Mouse (Mus musculus): Measurements from ENCODE around the gene Hipk1.

DNA sequence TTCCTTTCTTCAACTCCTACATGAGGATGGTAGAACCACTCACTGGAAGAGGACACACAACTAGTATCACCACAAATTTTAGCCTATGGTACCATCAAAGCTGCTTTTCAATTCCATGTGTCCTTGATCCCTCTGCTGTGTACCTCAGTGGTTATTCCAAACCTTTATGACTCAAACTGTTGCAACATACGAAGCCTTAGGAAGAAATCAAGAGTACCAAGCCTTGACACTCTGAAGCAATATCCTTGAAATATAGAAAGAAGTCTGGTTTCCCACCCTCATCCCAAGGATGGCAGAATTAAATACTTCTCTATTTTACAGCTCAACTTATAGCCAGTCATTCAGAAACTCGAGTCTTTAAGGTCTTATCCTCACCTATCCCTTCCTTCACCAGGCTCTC lies 5.0 kb upstream of the Hipk1 start:
- TF ChIP-seq HCFC1 (IDR thresholded peaks at IDR 0.05; ENCODE audit: borderline replicate concordance, insufficient read depth, low read length) (no peak), CHD2 (IDR thresholded peaks at IDR 0.05; ENCODE audit: low read depth, low read length) (no peak)

All from ES-E14 (cell line).